Mouse (Mus musculus) stomach, postnatal 0 days (tissue): Measurements from ENCODE around the gene Glis2.

Experiments used
- CTCF ChIP-seq: IDR thresholded peaks from 2 replicates; pipeline ENCODE4 v1.5.1; 2016; ENCODE audit warnings: antibody characterized with exemption, low read depth, mild to moderate bottlenecking, moderate library complexity
- EP300 ChIP-seq: optimal IDR thresholded peaks from 2 replicates; pipeline ENCODE3; 2016; ENCODE audit warnings: antibody characterized with exemption

- no peak for TF ChIP-seq CTCF
- TF ChIP-seq EP300, result no peak
These were observed 11.1 kb downstream of the Glis2 start for GRCm38 (mm10) chr16:4605514-4606131.
